Mouse (Mus musculus): ENCODE results near the gene Tmem253. TPM values are rescaled to one million over a fixed set of nuclear protein-coding genes. Genes with fewer than 3 reads are reported as not detected.

Gene Tmem253
- not detected in 2 replicates for total RNA-seq (2017)

DNA sequence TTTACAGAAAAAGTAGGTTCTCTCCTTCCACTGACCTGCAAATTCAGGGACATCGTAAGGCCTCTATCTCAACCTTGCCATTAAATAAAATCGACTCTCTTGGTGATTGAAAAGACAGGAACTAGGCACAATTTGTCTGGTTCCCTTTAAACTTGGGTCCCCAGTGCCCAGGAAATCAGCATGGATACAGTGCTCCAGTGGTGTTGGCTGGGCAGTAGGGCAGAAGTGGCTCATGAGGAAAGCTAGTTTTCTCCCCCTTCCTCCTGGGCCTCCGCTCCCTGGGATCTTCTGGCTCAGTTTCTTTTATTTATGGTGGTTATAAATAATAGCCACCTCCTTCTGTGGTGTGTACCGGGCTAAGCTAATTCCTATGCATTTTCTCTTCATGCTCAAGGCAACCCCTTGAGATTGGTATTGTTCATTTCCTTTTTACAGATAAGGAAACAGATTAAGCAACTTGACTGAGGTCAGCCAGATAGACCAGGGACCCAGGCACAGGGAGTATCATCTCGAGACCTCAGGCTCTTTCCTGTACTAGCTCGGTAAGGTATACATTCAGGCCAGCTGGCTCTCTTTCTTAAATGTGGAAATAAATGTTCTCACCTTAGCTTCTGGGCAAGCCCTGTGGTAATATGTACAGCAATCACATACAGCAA, at the start of gene Tmem253:
Gene Tmem253, plus strand, starts transcription at position 214 of the 656 bp plus-strand sequence.
- ATAC-seq (ENCODE audit: extremely low read depth, insufficient number of reproducible peaks, low FRiP score, poor library complexity, severe bottlenecking) = no peak

DNA sequence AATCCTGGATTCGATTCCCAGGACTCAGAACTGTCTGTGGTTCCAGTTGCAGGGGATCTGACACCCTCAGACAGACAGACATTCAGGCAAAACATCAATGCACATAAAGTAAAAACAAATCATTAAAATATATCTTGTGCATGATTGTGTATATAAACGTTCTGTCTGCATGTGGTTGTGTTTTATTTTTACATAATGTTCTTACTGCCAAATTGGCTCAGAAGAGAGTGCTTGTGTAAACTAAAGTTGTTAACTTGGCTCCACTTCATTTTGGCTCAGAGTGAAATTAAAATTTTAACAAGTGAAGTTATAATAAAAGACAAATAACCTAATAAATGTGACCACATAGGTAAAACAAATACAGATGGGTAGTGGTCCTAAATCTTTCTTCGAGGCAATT, 48.1 kb upstream of the Tmem253 start:
- no peak for ATAC-seq (ENCODE audit: extremely low read depth, insufficient number of reproducible peaks, low FRiP score, poor library complexity, severe bottlenecking)

DNA sequence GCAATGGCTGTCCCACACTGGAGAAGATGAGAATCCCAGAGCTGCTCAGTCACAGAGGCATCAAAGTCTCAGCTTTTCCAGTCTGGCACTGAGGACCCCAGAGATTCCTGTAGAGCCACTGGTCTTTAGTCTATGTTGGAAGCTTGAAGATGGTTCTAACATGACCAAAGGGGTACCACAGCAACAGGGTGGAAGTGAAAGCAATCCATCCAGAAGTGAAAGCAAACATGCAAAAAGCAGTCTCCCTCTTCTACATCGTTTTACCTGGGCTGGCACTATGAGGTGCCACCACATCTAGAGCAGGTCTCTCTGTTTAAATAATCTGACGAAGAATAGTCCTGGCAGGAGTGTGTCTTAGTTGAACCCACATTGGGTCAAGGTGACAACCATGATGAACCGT, 36.2 kb upstream of the Tmem253 start:
- no peak for ATAC-seq (ENCODE audit: extremely low read depth, insufficient number of reproducible peaks, low FRiP score, poor library complexity, severe bottlenecking)

DNA sequence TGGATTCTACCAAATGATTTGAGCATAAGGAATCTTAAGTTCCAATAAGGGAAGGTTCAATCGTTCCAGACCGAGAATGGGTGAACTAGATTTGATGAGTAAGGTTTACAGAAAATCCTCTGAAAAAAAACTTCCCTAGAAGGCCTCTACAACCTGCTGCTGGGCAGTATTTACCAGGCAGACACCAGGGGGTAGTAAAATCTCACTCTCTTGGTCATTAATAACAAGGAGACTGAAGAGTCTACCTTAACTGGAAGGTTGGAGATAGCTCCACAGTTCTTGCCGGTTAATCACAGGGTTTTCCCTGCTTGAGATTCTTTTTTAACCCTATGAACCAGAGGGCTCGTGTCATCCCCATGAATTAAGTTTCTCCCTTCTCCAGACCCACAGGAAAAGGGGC, 32.2 kb upstream of the Tmem253 start:
- no peak for ATAC-seq (ENCODE audit: extremely low read depth, insufficient number of reproducible peaks, low FRiP score, poor library complexity, severe bottlenecking)

DNA sequence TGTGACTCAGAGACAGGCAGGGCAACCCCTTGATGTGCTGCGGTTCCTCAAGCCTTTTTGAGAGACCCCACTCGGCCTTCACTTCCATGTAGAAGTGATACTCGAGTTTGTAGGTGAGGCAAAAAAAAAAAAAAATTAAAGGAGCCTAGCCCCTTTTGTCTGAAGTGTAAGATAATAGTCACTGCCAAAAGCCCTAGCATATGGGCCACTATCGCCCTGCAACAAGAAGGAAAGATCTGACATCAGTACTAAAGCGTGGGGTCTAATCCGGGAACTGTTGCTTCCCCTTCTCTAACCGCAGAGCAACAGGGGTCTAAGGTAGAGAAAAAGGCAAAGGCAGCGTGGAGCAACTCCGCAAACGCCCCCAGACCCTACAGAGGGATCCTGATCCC, 31.6 kb upstream of the Tmem253 start:
- no peak for ATAC-seq (ENCODE audit: extremely low read depth, insufficient number of reproducible peaks, low FRiP score, poor library complexity, severe bottlenecking)

DNA sequence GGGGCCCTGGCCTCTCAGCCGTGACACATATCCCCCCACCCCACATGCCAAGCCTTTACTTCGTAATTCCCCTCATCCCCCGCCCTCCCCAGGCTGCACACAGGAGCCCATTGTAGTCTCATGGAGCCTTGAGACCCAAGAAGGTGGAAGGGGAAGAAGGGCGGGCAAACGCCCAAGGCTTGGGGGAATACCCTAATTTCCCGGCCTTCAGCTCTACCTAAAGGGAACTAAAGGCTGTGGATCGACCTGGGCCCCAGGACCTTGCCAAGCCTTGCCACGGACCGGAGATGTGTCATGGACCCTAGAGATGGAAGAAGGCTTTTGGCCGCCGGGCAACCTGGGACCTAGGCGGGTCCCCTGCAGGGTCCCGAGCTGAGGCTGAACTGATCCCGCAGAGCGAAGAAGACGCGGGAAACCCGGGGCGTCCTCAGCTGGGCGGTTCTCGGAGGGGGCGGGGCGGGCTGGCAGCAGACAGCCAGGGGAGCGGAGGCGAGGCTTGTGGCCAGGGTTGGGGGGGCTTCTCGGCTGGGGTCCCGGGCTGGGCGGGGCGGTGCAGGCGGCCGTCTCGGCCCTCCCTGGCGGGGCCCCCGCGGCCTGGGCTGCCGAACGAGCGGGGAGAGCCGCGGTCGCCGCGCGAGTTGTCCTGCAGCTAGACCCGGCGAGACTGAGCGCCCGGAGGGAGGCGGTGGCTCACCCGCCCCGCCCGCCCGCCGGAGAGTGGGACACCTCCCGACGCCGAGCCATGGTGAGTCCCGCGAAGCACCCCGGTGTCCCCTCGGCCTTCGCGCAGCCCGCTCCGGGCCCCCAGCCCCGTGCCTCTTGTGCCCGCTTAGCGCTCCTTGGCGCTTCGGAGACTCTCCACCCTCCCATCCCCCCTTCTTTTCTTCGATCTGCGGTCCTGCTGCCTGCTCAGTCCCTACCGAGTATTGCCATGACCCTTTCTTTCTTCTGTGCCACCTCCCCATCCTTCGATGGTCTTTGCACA, 30.9 kb upstream of the Tmem253 start, which contains the start of gene Arhgef40:
Gene Arhgef40, plus strand, starts transcription at position 473 of the 985 bp plus-strand sequence.
- ATAC-seq (ENCODE audit: extremely low read depth, insufficient number of reproducible peaks, low FRiP score, poor library complexity, severe bottlenecking) = no peak

DNA sequence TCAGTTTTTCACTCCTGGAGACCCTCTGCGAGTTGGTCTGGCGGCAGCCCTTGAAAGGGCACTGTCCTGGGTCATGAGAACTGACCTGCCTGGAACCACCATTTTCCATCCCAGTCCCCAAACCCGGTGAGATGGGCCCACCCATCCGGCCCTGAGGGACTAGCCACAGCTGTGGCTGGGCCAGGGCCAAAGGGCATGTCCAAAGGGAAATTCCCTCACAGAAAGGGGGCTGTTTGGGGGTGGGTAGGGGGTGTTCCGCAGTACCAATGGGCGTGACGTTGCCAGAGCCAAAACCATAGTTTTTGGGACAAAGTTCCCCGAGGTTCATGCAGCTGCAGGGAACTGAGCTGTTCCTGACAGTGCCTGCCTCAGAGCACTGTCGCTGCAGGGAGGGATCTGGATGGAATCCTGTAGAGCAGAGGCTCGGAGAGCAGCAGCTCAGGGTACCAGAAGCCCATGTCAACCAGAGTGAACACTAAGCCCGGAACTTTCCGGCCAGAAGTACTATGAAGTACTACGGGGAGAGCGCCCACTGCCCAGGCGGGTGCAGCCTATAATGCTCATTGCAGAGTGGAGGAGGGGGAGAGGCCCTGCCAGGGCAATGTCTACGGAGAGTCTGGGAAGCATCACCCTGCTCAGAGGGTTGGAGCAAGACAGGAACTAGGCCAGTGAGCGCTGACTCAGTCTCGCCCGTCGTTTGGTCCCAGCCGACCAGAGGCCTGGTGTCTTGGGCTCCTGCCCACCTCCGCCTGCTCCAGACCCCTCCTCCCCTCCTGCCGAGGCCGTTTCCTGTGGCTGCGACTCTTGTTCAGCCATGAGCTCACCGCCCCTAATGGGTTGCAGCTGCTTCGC, 29.9 kb upstream of the Tmem253 start:
- ATAC-seq (ENCODE audit: extremely low read depth, insufficient number of reproducible peaks, low FRiP score, poor library complexity, severe bottlenecking) = no peak

DNA sequence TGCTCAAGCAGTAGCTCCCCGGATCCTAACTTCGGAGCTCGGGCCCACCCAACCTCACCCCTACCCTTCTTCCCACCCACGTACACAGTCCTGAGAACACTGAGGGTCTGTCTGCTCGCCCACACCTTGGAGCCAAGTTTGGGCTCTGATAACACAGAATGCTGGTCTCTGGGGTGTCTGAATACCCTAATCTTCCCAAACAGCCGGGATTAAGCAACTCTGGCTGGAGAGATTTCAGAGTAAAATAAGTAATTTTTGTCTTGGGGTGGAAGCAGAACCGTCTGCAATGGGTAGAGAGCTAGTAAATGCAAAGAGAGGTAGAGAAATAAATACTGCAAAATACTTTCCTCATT, 29.3 kb upstream of the Tmem253 start:
- no peak for ATAC-seq (ENCODE audit: extremely low read depth, insufficient number of reproducible peaks, low FRiP score, poor library complexity, severe bottlenecking)

DNA sequence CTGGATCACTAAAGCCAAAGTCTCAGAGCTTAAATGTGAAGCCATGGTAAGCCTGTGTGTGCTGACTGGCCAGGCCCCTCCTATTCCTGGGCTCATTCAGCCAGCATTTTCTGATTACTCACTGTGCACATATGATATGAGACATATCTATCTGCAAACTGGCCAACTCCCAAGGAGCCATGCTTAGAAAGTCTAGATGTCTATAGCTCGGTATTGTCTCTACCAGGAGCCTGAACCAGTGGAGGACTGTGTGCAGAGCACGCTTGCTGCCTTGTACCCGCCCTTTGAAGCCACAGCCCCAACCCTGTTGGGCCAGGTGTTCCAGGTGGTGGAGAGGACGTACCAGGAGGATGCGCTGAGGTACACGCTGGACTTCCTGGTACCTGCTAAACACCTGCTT, 28.3 kb upstream of the Tmem253 start:
- ATAC-seq (ENCODE audit: extremely low read depth, insufficient number of reproducible peaks, low FRiP score, poor library complexity, severe bottlenecking) = no peak

DNA sequence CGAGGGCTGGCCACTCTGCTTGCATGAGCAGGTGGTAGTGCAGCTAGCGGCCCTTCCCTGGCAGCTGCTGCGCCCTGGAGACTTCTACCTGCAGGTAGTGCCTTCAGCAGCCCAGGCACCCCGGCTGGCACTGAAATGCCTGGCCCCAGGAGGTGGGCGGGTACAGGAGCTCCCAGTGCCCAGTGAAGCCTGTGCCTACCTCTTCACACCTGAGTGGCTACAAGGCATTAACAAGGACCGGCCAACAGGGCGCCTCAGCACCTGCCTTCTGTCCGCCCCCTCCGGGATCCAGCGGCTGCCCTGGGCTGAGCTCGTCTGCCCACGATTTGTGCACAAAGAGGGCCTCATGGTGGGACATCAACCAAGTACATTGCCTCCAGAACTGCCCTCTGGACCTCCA, 26.7 kb upstream of the Tmem253 start:
- ATAC-seq (ENCODE audit: extremely low read depth, insufficient number of reproducible peaks, low FRiP score, poor library complexity, severe bottlenecking) = no peak

DNA sequence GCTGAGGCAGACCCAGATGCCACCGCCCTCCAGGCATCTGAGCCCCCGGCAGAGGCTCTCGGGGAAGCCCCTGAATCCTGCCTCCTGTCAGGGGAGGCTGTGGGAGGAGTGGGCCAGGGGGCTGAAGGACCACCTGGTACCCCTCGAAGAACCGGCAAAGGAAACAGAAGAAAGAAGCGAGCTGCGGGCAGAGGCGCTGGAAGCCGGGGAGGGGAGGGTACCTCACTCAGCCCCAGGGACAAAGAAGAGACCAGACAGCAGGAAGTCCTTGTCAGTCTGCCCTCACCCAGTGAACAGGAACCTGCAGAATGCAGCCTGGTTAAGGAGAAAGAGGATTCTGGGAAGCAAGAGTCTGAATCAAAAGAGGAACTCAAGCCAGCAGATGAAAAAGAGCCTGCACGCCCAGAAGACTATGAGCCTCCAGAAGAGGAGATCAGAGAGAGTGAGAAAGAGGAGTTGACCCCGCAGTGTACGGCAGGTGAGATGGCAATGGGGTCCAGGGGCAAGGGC, 25.9 kb upstream of the Tmem253 start:
- no peak for ATAC-seq (ENCODE audit: extremely low read depth, insufficient number of reproducible peaks, low FRiP score, poor library complexity, severe bottlenecking)

DNA sequence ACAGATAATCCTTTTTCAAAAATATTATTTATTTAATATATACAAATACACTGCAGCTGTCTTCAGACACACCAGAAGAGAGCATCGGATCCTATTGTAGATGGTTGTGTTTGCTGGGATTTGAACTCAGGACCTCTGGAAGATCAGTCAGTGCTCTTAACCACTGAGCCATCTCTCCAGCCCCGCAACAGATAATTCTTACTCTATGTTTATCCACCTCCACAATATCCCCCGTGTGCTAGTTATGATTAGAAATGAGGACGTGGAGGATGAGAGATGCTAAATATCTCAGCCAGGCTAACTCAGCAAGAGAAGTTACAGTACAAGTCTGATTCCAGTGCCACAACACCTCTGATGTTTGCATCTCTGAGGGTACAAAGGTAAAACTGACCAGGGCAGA, 21.0 kb upstream of the Tmem253 start:
- ATAC-seq (ENCODE audit: extremely low read depth, insufficient number of reproducible peaks, low FRiP score, poor library complexity, severe bottlenecking) = no peak

DNA sequence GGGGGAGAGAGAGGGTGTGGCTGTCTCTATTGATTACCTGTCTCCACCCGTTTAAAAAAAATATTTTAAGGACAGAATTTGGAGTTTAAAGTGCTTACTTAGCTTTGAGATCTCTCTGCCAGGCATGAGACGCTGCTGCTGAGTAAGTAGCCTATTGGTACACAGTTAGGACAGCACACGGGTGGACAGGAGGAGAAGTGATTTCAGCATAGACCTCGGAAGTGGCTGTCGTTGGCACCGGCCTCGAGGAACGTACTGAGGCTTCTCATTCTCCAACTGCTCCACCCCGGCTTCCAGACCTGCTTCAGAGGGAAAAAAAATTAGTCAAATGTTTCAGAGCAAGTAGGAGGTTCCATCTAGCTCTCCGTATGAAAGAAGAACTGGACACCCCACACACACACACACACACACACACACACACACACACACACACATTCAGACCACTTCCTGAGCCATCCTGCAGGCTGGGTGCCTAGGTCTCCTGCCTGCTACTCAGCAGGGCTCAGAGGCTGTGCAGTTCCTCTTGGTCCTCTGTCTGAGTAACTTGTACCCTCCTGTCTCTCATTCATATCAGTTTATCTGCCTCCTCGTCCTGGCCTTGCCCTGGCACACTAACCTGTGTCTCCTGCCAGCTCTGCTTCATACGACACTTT, 20.1 kb upstream of the Tmem253 start:
- no peak for ATAC-seq (ENCODE audit: extremely low read depth, insufficient number of reproducible peaks, low FRiP score, poor library complexity, severe bottlenecking)

DNA sequence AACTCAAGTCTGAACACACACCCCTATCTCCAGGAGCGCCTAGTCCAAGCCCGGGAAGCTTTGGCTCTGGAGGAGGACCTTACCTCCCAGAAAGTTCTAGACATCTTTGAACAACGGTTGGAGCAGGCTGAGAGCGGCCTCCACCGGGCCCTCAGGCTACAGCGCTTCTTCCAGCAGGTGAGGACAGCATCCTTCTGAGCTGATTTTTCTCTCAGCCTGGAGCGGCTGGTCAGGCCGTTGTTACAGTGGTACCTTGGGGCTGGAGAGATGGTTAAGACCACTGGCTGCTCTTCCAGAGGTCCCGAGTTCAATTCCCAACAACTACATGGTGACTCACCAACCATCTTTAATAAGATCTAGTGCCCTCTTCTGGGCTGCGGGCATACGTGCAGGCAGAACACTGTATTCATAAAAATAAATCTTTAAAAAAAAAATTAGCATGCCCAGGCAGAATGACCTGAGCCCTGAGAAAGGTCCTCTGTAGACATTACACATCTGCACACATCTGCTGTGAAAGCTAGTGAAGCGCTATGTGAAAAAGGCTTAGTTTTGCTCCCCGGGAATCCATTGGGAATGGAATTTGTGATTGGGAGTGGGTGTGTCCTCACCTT, 19.1 kb upstream of the Tmem253 start:
- ATAC-seq (ENCODE audit: extremely low read depth, insufficient number of reproducible peaks, low FRiP score, poor library complexity, severe bottlenecking) = no peak

DNA sequence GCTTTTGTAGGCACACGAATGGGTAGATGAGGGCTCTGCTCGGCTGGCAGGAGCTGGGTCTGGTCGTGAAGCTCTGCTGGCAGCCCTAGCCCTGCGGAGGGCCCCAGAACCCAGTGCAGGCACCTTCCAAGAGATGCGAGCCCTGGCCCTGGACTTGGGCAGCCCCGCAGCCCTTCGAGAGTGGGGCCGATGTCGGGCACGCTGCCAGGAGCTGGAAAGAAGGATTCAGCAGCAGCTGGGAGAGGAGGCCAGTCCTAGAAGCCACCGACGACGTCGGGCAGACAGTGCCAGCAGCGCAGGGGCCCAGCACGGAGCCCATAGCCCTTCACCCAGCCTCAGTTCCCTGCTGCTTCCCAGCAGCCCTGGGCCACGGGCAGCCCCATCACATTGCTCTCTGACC, 18.6 kb upstream of the Tmem253 start:
- no peak for ATAC-seq (ENCODE audit: extremely low read depth, insufficient number of reproducible peaks, low FRiP score, poor library complexity, severe bottlenecking)

DNA sequence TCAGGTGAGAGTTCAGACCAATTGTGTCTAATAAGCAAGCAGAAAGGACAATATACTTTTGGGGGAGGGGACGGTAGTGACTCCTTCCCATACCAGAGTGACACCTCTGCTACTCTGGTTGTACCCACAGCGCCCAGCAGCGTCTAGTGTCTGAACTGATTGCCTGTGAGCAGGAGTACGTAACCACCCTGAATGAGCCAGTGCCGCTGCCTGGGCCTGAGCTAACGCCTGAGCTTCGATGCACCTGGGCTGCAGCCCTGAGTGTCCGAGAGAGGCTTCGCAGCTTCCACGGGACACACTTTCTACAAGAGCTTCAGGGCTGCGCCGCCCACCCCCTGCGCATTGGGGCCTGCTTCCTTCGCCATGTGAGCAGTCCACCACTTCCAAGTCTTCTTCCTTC, 18.0 kb upstream of the Tmem253 start:
- no peak for ATAC-seq (ENCODE audit: extremely low read depth, insufficient number of reproducible peaks, low FRiP score, poor library complexity, severe bottlenecking)

DNA sequence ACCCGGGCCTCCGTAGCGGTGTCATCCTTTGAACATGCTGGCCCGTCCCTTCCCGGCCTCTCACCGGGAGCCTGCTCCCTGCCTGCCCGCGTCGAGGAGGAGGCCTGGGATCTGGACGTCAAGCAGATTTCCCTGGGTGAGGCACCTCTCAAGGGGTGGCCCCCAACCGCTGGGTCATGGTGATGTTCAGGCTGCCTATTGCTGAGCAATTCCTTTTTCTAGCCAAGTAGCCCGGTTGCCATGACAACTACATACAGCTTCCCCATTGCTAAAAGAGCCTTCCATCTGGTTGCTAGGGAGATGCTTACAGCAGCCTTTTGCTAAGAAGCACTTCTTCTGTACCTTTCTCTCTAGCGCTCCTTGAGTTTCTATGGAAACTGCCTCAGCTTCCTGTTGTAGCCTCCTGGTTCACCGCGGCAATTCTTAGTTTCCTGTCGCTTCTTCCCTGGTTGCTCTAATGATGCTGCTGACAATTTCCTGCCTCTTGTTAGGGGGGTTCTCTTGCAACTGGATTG, 11.4 kb upstream of the Tmem253 start:
- ATAC-seq (ENCODE audit: extremely low read depth, insufficient number of reproducible peaks, low FRiP score, poor library complexity, severe bottlenecking) = no peak

DNA sequence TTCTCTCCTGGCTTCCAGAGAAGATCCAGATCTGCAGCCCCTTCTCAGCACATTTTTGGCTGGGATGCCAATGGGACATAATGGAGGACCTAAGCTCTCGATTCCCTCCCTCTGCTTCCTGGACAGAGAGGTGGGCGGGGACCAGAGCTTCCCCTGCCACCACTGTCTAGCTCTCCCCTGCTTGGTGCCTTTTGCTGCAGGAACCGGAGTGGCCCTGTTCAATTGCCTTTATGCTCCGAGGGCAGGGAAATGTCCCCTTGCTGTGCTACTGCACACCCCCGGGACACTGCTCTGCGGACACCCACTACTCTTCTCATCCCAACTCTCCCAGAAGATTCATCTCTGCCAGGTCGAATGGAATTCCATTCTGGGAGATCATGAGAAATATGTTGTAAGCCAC, 10.3 kb upstream of the Tmem253 start:
- no peak for ATAC-seq (ENCODE audit: extremely low read depth, insufficient number of reproducible peaks, low FRiP score, poor library complexity, severe bottlenecking)

Measured in neutrophil, adult 5-6 weeks (primary cell).